Mouse (Mus musculus) right cerebral cortex, postnatal 4 days (tissue): ENCODE results near the gene Klhl1.
"Not testable (repeated sequence)": the region's sequence is repeated elsewhere in the genome, so short reads cannot be mapped to it uniquely, and the experiment has no call there.

ENCODE experiments used
- DNase-seq: peaks from one replicate; pipeline ENCODE4 v3.0.0-alpha.2; 2022

Gene Klhl1

DNA sequence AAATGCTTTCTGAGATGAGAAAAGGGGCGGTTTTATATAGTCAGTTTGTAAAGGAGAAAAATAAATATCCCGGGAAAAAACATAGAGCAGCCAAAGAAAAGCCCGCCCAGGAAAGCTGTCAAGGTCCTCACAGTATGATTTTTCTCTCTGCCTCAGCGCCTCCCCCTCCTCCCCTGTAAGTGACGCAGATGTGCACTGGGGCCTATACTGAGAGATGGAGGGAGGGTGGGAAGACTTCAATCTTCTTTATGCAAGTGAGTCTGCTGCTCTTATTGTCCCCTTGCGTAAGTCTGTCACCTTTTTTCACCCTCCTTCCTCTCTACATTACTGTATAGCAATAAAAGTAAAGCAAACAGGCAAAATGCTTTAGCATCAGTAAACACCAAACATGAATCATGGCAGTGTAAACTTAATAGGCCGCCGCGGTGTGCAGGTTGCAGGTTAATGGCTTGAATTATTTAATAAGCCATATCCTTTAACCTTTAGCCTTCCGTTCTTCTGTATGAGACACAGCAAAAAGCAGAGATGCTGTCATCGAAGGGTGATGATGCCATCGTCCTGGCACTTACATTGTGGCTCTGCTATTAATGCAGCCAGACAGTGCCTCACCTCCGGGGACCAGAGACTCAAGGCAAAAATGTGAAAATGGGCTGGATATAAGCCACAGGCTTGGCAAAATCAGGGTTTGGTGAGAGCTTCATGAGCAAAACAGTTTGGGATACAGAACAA, at the start of gene Klhl1:
TSS of gene Klhl1 (minus strand) at position 149 of the 729 bp plus-strand sequence.
- peak; percentile 26 for DNase-seq

DNA sequence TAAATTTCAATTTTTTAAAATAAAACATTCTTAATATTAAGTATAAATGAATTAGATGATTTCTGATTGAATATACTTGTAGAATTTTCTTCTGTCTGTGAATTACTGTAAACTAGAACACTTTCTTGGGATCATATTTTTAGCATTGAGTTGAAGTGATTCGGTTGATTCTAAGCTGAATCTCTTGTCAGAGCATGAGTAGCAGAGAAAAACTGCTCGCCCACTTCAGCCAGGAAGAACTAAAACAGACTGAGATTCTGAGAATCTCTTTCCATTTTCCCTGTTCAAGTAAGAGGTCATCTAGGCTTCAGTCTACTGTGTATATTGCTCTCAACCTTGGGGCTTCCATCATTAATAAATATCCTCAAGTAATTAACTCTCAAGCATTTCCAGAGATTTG, 34.8 kb upstream of the Klhl1 start:
- no peak for DNase-seq

DNA sequence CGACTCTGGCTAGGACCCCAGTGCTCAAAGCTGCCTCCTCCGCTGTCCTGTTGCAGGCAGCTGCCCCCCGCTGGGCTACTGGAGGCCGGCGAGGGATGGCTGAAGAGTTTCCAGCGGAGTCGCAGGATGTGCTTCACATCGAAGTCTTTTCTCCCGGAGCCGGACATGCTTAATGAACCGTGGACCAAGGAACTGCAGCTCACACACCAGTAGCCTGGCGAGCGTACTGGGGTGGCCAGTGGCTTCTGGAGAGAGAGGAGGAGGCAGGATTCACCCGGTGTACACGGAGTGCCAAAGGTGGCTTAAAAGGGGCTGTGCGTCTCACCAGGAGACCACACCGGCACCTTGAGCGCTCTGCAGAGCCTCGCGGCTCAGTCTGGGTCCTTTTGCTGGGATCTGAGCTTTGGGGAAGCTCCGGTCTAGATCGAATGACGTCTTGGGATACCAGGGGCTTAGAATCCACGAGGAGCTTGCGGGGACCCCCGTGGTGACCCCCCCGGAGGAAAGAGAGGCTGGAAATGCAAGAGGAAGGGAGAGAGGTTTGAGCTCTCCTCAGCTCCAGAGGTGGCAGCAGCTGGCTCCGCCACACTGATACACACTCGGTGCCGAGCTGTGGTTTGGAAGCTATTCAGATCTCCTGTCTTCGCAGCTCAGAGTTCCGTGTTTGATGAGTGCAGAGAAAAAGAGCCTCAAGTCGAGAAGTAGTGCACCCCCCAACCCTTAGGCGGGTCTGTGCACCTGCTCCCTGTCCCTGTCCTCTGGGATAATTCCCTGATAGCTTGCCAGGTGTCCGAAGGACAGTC, 550 bp downstream of the Klhl1 start:
- DNase-seq, result peak; percentile 47

DNA sequence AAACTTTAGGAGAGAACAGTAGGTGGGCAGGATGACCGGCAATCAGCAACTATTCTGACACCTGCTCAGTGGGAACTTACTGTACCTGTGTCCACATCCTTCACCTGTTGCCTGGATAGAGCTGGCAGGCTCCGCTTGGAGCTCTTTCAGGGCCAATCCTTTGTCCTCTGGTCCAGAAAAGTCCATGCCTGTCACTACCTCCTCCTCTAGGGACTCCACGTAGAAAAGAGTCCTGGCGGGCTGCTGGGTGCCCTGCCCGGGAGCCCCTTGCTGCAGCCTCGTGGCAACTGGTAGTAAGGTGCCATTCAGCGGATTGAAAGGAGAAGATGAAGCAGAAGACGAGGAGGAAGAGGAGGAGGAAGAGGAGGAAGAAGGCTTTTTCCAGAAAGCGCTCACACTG, 1.2 kb downstream of the Klhl1 start:
- DNase-seq, result no peak

DNA sequence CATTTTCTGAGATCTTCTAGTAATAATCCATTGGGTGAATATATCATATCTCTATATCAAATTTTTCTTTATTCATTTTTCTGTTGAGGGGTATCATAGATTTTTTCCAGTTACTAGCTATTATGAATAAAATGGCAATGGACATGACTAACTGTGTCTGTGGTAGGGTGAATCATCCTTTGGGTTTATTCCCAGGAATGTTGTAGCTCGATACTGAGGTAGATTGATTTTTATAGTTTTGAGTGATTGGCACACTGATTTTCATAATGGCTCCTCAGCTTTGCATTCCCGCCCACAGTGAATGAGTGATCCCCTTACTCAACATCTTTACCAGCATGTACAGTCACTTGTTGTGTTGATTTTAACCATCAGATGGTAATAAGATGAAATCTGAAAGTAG, 19.0 kb downstream of the Klhl1 start:
- no peak for DNase-seq

DNA sequence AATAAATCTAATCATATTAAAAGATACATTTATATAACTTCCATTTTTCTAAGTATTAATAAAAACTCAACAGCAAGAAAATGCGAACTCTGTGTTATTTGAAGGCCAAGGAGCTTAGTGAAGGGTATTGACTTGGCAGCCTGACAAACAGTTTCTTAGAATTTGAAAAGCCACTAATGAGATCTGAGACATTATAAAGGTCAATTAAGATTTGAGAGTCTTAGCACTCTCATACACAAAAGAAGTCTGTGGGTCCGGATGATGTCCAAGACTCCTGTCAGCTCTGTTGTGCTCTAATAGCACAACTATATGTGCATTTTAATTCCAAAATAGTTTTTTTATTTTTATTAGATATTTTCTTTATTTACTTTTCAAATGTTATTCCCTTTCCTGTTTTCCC, 47.1 kb downstream of the Klhl1 start:
- no peak for DNase-seq

DNA sequence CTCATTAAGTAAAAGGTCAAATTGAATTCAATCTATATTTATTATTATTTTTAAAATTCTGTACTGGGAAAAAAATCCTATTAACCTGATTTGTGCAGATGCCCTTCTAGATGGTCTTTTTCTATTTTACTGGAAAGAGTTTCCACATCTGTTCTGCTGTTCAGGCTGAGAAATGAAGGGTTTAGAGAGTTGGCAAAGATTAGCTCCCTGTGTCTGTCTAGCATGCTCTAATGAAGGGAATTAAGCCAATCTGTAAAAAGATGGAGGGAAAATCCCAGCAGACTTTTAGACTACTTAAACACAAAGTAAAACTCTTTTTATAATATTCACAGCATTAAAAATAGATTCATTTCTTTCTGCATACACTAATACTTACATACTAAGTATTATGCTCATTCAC, 47.6 kb downstream of the Klhl1 start:
- DNase-seq, result no peak

DNA sequence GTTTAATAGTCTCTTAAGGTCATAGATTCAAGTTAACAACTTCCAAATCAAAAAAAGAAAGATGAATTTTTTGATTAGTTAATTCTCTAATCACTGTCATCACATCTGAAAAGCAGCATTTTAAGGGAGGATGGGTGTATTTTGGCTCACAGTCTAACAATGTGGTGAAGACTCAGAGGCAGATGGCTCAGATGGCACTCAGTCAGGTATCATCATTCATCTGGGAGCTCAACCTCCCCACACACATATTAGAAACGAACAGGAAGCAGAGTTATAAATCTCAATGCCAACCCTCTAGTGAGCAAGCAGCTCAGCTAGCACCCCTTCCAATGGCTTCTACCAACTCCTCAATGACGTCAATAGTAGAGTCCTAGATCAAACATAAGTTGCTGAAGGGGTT, 57.1 kb downstream of the Klhl1 start:
- DNase-seq, result no peak

DNA sequence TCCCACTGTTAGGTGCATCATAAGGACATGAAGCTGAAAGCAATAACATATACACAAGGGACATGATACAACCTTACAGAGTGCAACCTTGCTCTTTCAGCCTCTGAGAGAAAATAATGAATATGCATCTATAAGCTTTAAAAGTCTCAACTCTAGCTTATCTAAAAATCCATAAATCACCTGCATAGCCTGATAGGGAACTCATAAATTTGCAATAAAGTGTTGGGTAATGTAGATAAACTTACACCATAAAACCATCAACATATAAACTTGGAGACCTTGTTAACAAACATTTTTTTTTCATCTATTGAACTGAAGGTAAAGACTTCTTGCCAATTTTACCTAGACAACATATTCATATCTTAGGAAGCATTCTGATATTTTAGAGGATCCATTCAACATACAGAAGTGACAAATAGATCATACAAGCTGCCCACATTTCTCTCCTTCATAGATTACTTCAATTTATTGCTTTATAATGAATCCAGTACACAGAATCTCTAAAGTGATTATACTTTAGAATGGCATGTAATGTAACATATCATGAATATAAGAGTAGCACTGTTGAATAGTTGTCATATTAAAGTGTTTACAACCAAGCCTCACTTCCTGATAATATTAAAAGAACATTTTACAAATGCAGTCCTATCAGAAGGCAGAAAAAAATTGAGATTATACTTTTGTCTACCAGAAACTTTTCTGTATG, 126.7 kb downstream of the Klhl1 start:
- DNase-seq, result no peak

DNA sequence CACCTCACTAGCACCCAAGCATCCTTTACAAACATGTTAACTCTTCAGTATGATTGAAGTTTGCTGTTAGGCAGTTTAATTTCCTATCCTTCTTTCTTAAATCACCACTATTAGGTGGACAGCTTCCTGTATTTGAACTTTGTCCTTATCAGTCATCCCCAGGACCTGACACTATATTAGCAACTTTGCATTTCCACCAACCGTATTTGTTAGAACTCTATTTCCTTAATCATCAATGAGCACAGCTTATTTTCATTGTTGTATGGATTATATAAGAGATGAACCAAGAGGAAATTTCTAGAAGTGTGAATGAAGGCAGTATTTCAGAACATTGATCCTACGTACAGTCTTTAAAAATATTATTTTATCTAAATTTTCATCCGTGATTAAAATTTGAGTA, 156.2 kb downstream of the Klhl1 start:
- no peak for DNase-seq

DNA sequence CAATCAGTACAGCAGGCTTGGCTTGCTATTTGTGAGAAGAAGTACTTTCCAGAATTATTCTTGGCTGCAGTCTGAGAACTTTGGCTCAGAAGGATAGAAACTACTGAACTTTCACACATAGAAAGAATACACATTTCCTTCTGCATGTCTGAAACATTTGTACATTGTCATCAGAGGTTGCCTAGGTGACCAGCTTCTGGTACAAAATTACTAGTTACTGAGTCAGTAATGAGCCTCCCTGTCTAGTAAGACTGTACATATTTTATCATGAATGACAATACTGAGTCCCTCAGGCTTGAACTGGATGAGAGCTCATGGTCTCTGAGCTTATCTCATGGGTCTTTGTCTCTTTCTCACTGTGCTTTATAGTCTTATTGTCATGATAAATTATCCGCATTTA, 170.7 kb downstream of the Klhl1 start:
- no peak for DNase-seq

DNA sequence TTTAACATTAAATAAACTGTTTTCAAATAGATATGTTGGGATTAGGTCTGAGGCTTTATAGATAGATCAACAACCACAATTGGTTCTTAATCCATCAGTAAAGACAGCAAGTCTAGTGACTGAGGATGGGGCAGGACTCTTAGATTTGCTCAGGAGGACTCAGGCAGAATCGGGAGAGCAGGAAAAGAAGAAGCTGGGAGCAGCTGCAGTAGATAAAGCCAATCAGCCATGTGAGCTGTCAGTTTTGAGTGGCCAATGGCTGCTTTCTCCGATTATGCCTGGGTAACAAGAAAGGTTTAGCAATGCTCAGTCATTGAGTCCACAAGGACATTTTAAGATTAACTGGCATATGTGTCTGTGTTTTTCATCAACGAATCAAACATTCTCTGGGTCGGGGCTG, 187.8 kb downstream of the Klhl1 start:
- DNase-seq, result no peak

DNA sequence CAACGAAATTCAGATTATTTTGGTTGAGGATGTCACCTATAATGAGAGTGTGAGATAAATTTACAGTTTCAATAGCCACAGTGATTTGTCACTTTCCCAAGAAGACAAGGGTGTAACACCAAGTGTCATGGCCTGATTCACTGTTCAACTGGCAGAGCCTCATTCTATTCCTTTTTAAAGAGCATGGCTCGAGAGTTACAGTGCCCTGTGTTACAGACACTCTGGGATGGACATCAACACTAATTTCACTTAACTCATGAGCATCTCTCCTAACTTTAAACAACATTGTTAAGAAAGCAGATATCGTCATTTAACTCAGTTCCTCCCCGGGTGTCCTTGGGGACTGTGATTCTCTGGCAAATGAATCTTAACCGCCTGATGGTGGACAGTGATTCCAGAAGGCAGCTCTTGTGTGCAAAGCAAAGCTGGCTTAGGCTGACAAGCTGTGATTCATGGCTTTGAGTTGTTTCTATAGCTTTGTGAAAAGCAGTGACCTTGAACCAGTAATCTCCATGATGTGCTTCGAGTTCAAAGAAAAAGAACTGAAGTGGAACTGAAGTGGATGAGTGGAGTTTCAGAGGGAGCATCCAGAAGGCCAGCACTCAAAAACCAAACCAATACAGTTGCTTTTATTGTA, 301.0 kb downstream of the Klhl1 start:
- no peak for DNase-seq

DNA sequence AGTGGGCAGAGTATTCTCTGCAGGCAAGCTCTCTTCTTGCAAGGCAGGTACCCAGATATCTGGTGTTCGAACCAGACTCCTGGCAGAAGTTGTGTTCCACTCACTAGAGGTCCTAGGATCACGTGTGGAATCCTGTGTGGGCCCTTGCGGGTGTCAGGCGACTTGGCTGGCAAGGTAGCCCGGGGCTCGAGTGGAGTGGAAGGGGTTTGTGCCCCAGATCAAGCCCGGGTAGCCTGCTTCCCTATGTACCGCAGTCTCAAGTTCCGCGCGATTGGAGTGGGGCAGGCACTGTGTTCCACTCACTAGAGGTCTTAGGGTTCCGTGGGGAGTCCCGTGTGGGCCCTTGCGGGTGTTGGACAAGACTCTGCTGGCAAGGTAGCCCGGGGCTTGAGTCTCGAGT, 324.1 kb downstream of the Klhl1 start:
- not testable (repeated sequence) for DNase-seq

DNA sequence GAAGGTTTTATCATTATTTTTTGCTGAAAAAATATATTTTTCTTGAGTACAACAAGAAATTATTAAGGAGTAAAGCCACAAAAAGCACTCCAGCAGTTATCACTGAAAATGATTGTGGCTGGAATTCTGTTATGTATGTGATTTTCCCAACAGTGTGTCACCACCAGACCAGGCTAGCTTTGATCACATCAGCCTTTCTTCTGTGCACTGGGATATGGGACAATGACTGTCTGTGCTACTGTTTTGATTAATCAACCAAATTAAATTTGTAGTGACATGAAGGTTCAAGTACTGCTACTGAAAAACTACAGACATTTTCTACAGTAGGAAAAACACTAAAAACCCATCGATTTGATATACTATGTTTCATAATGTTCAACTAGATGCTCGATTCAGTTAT, 344.4 kb downstream of the Klhl1 start:
- DNase-seq, result no peak

DNA sequence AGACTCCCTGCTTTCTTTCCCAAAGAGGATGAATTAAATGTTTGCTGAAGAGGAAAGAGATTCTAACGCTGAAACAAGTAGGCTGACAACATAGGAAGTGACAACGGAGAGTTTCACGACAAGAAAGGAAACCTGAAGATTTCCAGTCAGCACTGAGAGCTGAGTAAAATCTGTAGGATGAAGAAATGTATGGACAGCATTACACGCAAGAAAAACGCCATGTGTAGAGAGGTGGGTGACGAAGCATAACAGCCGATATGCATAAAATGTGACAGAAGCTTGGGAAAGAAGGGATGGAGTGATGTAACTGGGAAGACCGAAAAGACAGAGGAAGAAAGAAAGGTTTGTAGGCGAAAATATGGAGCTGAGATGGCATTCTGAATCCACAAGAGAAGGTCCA, 375.8 kb downstream of the Klhl1 start:
- DNase-seq, result no peak

DNA sequence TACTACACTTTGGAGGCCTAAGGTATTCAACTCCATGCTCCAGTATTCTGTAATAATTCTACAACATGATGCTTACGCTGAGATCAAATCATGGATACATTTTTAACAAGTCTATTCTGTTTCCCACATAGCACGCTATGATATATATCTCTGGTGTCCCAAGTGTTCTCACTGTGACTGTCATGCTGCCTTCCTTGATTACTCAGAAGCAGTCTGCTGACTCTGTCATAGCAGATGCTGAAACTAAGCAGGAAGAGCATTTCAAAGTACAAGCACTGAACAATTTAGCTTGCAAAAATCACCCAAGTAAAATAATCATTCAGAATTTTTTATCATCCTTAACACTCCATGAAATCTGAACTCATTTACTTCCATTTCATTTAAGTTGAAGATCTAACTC, 378.7 kb downstream of the Klhl1 start:
- DNase-seq, result no peak

DNA sequence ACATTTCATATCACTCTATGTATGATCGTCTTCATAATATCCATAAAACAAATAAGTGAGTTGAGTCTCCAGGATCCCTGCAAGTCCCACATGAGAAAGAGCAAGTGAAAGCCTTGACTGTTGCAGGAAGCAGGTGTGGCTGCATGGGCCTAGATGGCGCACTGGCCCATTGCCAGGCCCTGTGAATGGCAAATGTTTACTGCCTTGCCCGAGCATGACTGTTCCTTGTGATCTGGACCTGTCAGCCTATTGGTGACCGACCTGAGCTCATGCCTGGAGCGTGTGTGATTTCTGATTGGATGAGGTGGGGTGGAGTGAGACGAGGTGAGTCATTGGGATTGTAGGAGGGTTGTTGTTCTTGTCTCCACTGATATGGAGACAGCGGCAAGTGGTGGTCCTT, 411.5 kb downstream of the Klhl1 start:
- DNase-seq, result no peak

DNA sequence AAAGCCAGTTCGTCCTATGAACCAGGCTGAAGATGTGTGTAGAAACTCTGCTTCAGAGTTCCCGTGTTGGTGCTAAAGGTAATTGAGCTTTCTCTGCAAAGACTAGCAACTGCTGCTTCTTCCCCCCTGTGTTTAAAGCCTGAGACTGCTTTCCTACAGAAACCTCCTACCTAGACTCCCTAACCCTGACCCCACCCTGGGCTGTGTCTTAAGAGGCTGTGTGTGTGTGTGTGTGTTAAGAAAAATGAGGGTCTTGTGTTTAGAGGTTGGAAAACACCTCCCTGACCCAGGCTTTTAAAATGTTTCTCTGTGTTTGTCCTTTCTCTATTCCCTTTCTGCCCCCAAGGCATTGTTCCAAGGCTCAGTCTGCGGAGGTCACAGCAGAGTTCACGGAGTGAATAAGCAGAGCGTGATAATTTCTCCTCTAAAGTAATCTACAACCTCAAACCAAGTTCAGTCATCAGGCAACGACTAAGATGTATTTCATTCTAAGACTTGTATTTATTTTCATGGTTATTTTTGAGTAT, 437.2 kb downstream of the Klhl1 start:
- DNase-seq, result no peak

DNA sequence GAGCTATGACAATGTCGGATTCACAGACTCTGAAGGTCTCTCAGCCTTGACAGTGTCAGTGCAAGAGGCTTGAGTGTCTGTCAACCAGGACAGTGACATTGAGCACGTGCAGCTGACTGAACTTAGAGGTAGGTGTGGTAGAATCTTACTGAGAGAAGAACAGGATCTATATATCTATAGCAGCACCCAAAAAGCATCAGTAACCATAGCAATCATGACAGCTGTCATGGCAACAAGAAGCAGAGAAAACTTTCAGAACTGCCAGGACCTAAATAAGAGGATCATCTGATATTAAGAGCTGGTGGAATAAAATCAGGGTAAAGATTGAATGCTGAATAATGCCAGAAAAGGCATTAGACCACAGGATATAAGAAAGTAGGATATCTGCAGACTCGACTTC, 453.0 kb downstream of the Klhl1 start:
- DNase-seq, result no peak
